Mouse (Mus musculus): ENCODE measurements around the gene Creb3l4.

DNA sequence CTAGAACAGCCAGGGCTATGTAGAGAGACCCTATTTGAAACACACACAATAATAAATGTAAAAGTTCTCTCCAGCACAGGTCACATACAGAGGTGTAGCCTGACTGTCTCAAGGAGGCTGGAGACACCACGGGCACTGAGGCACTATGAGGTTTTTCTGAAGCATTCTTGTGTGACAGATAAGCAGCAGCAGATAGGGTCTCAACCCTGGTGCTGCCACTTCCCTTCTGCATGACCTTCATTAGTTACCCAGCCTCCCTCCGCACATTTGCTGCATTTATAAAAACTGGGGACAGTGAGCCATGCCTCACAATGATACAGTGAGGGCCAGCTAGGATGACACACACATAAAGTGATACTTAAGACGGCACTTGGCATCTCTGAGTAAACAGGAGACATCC, 20.4 kb downstream of the Creb3l4 start:
- TF ChIP-seq POLR2A (IDR thresholded peaks at IDR 0.05; ENCODE audit: low read depth, low read length) (no peak), CTCF (IDR thresholded peaks at IDR 0.05; ENCODE audit: borderline replicate concordance, insufficient read depth, low read length) (no peak)
